Mouse (Mus musculus) monocyte, adult 2 months (primary cell): ENCODE data around the gene Dpf3.

Experiments used
- DNase-seq, 2 experiments: peaks; one replicate each; pipeline ENCODE4 v3.0.0; 2022; ENCODE audit warnings: low spot score in 2 of 2, low read depth in 1 of 2

Gene Dpf3

GRCm38 (mm10) chr12:83342035-83342874 is 145.3 kb downstream of the Dpf3 start:
- no peak for DNase-seq

- DNase-seq: no peak
Measured at GRCm38 (mm10) chr12:83340960-83341359, 146.6 kb downstream of the Dpf3 start.

GRCm38 (mm10) chr12:83338345-83338744 is 149.2 kb downstream of the Dpf3 start:
- DNase-seq: no peak

GRCm38 (mm10) chr12:83337776-83338149 is 149.8 kb downstream of the Dpf3 start:
- no peak for DNase-seq

GRCm38 (mm10) chr12:83337077-83337775 is 150.3 kb downstream of the Dpf3 start:
- no peak for DNase-seq

GRCm38 (mm10) chr12:83330056-83330455 is 157.5 kb downstream of the Dpf3 start:
- no peak for DNase-seq

GRCm38 (mm10) chr12:83328899-83329298 is 158.6 kb downstream of the Dpf3 start:
- no peak for DNase-seq

GRCm38 (mm10) chr12:83328491-83328890 is 159.0 kb downstream of the Dpf3 start:
- DNase-seq: no peak

- no peak for DNase-seq
Measured at GRCm38 (mm10) chr12:83327451-83327850, 160.1 kb downstream of the Dpf3 start.

- no peak for DNase-seq
Measured at GRCm38 (mm10) chr12:83320725-83321124, 166.8 kb downstream of the Dpf3 start.

GRCm38 (mm10) chr12:83317646-83318443 is 169.7 kb downstream of the Dpf3 start:
- no peak for DNase-seq

GRCm38 (mm10) chr12:83314666-83315065 is 172.8 kb downstream of the Dpf3 start:
- DNase-seq: no peak

- no peak for DNase-seq
Measured at GRCm38 (mm10) chr12:83312818-83313217, 174.7 kb downstream of the Dpf3 start.

- DNase-seq: no peak
Measured at GRCm38 (mm10) chr12:83310567-83310966, 176.9 kb downstream of the Dpf3 start.

GRCm38 (mm10) chr12:83309031-83309804 is 178.3 kb downstream of the Dpf3 start:
- DNase-seq: no peak

- DNase-seq: no peak
Measured at GRCm38 (mm10) chr12:83308627-83309026, 178.9 kb downstream of the Dpf3 start.

- no peak for DNase-seq
Measured at GRCm38 (mm10) chr12:83303221-83303620, 184.3 kb downstream of the Dpf3 start.

- DNase-seq: no peak
Measured at GRCm38 (mm10) chr12:83302320-83303153, 185.0 kb downstream of the Dpf3 start.

GRCm38 (mm10) chr12:83301616-83302319 is 185.7 kb downstream of the Dpf3 start:
- DNase-seq: no peak
